Mouse (Mus musculus) ES-E14 (cell line): ENCODE data around the gene Rbfox1.

Source experiments
- CHD2 ChIP-seq: IDR thresholded peaks from 2 replicates; pipeline ENCODE4 v1.6.1; 2014; ENCODE audit warnings: mild to moderate bottlenecking, low read depth, low read length, inconsistent platforms
- HCFC1 ChIP-seq: IDR thresholded peaks from 2 replicates; pipeline ENCODE4 v1.6.1; 2012; ENCODE audit warnings: low read length, inconsistent platforms, borderline replicate concordance; ENCODE audit not compliant: insufficient read depth
- MAFK ChIP-seq: IDR thresholded peaks from 2 replicates; pipeline ENCODE4 v1.6.1; 2014; ENCODE audit warnings: mild to moderate bottlenecking, low read depth, low read length, inconsistent platforms; ENCODE audit not compliant: insufficient read depth
- ZC3H11A ChIP-seq: IDR thresholded peaks from 2 replicates; pipeline ENCODE4 v1.6.1; 2012; ENCODE audit warnings: low read depth, mild to moderate bottlenecking, inconsistent platforms, low read length, borderline replicate concordance
- ZNF384 ChIP-seq: IDR thresholded peaks from 2 replicates; pipeline ENCODE4 v1.6.1; 2012; ENCODE audit warnings: low read depth, low read length, inconsistent platforms

DNA sequence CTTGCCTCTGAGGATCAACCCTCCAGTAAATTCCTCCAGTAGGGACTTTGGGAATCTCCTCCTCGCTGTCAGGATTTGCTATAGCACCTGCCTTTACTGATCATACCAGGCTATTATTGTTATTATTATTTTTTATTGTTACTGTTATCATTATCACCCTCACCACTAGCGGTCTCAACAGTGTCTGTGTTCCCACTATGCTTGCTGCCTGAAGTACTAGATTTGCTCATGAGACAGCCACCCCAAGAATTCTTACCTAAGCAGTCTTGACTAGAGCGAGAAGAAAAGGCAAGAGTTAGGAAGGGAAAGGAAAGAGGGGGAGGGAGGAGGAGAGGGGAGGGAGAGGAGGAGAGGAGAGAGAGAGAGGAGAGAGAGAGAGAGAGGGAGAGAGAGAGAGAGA is 954.9 kb downstream of the Rbfox1 start:
- TF ChIP-seq ZNF384, result no peak
- TF ChIP-seq CHD2, result no peak
- TF ChIP-seq HCFC1, result no peak
- TF ChIP-seq ZC3H11A, result no peak
- no peak for TF ChIP-seq MAFK
